Mouse (Mus musculus) left cerebral cortex, postnatal 10 days (tissue): ENCODE results near the gene Epha5. TPM values are rescaled to one million over a fixed set of nuclear protein-coding genes. Genes with fewer than 3 reads are reported as not detected.

ENCODE experiments used
- DNase-seq, 2 experiments: peaks; one replicate each; pipeline ENCODE4 v3.0.0; 2021 to 2022; ENCODE audit warnings: low spot score in 2 of 2, mixed read lengths in 1 of 2; ENCODE audit errors: extremely low spot score in 1 of 2
- intact Hi-C: fragments of 180-260 bp; cut with DNase I; formaldehyde crosslinking; loops from one replicate; pipeline ENCODE4 v1.15.1; 2025
- total RNA-seq, 2 experiments: library from RNA; stranded (reverse); gene quantifications; 2 replicates each; pipeline ENCODE4 v1.2.3; 2021

Epha5 gene
- total RNA-seq, 2 experiments from 2014 or later, result 175 to 179 TPM

DNA sequence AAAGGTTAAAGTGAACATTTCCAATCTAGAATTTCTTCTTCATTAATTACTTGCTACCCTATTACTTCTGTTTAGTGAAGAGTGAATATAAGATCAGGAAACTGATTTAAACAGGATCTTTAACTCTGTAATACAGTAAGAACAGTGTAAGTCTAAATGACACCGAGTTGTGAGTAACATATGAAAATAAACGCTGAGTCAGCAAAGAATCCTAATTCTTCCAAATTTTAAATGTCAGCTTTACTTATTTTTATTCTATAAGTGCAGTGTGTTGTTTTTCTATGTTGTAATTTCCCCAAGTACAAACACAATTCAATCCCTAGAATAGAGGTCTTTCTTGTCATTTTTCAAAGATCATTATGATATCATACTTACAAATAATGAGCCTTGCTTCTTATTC lies 363.3 kb downstream of the Epha5 start:
- no peak for DNase-seq
- intact Hi-C loops, result no loop called here

DNA sequence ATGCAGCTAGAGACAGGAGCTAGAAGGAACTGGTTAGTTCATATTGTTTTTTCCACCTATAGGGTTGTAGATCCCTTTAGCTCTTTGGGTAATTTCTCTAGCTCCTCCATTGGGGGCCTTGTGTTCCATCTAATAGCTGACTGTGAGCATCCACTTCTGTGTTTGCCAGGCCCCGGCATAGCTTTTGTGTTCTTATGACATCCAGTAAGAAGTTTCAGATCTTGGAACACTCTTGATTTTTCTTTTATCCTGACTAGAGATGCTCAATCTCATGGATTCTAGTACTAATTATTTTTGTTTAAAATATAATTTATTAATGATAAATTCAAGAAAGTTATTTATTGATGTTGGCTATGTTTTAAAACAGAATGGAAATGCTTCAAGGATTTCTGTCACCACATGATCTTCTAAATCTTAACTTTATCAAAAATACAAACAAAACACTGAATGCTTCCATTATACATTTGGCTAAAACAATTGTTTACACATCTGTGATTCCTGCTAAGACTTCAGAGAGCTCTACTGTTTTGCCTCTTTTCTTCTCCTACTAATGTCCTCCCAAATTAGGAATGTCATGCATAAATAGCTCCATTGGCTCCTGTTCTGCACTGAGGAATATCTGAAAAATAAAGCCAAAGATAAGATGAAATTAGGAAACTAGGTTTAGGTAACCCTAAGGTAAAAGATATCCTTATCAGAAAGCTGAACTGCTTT lies 379.8 kb downstream of the Epha5 start:
- intact Hi-C loops, result no loop called here
- no peak for DNase-seq
